Mouse (Mus musculus) small intestine, adult 2 months (tissue): ENCODE measurements around the gene Zbed6. TPM values are rescaled to one million over a fixed set of nuclear protein-coding genes. Genes with fewer than 3 reads are reported as not detected.
A peak's percentile ranks its signal among the peaks of the same experiment; 100 is the strongest.

ENCODE experiments used
- H3K27ac ChIP-seq: fragments of 200-500 bp; 2 replicates; pipeline ENCODE4 v1.5.1; 2012; ENCODE audit warnings: low read depth, low read length, control low read depth, inconsistent platforms; ENCODE audit not compliant: insufficient read depth
- H3K27me3 ChIP-seq: fragments of 200-500 bp; 2 replicates; pipeline ENCODE4 v1.6.1; 2012; ENCODE audit warnings: mild to moderate bottlenecking, moderate library complexity, low read length, inconsistent platforms; ENCODE audit not compliant: control insufficient read depth, insufficient read depth
- H3K36me3 ChIP-seq: fragments of 200-500 bp; 2 replicates; pipeline ENCODE4 v1.6.1; 2012; ENCODE audit warnings: mild to moderate bottlenecking, low read length, control low read depth, inconsistent platforms; ENCODE audit not compliant: control insufficient read depth, insufficient read depth
- H3K4me1 ChIP-seq: fragments of 200-500 bp; 2 replicates; pipeline ENCODE4 v1.6.1; 2012; ENCODE audit warnings: low read length, inconsistent platforms, mixed read lengths; ENCODE audit not compliant: control insufficient read depth, insufficient read depth, insufficient read length
- H3K4me3 ChIP-seq: fragments of 200-500 bp; 2 replicates; pipeline ENCODE4 v1.5.1; 2012; ENCODE audit warnings: low read depth, mild to moderate bottlenecking, control low read depth, inconsistent platforms, low read length, moderate library complexity
- CTCF ChIP-seq: fragments of 200-500 bp; IDR thresholded peaks from 2 replicates; pipeline ENCODE4 v1.5.1; 2012; ENCODE audit warnings: low read depth, mild to moderate bottlenecking, control low read depth, inconsistent platforms, low read length, moderate library complexity, mixed read lengths; ENCODE audit not compliant: insufficient replicate concordance, insufficient read length; ENCODE audit errors: extremely low read depth
- POLR2A ChIP-seq: fragments of 200-500 bp; IDR thresholded peaks from 2 replicates; pipeline ENCODE4 v1.6.1; 2012; ENCODE audit warnings: low read depth, mild to moderate bottlenecking, control low read depth, inconsistent platforms, low read length, moderate library complexity
- WGBS: fragments of 180-500 bp; shearing (Covaris S2); methylation state at CpG from one replicate; pipeline ENCODE4 v1.1.7; 2018; 5-methylcytosine and 5-hydroxymethylcytosine counted together
- polyA plus RNA-seq: library from polyadenylated mRNA; depleted of rRNA; stranded (reverse); fragments of >200 nt; gene quantifications from 2 replicates; pipeline ENCODE4 v1.2.3, GENCODE M21; 2012; rRNA removed

Gene Zbed6
- polyA plus RNA-seq, 1 experiment: 1.0 TPM

- TF ChIP-seq POLR2A: no peak
- no peak for TF ChIP-seq CTCF
- H3K27ac ChIP-seq: no peak overlapping the region
- H3K27me3 ChIP-seq: no peaks in the 10 kb centered on the region
- peaks cover 19% of the 10 kb centered on the region for H3K36me3 ChIP-seq
- no peaks in the 10 kb centered on the region for H3K4me1 ChIP-seq
- 44% methylated on average over 6 of the region's 6 CpGs for WGBS
- H3K4me3 ChIP-seq: no peak overlapping the region
Observed at GRCm38 (mm10) chr1:133610601-133611000, 50.1 kb downstream of the Zbed6 start.

- Histone ChIP-seq H3K27me3 (no peaks in the 10 kb centered on the region), H3K4me1 (no peaks in the 10 kb centered on the region), H3K4me3 (peak within 1 kb of the TSS; percentile 82), H3K27ac (peak within 1 kb of the TSS; percentile 71), H3K36me3 (peaks cover 26% of the 10 kb centered on the region)
- WGBS: under 1% methylated on average over 73 of the region's 73 CpGs
- TF ChIP-seq POLR2A (0 out of 2 replicates have a peak, but pooled peaks have one; percentile 47), CTCF (peak; percentile 95)
Observed at GRCm38 (mm10) chr1:133609771-133610502, 50.7 kb downstream of the Zbed6 start, which contains the start of gene Snrpe. Snrpe (minus strand) TSS chr1:133610291.

Other genes with a start within 250 kb of the Zbed6 start
- 46.7 and 189 TPM in 2 replicates for gene Sox13, start 236.5 kb downstream of the Zbed6 start, polyA plus RNA-seq
- 6.9 and 14.7 TPM in 2 replicates for gene Snrpe, start 50.6 kb downstream of the Zbed6 start, polyA plus RNA-seq
- 0.29 and 1.1 TPM in 2 replicates for gene Gm38394, start 433 bp upstream of the Zbed6 start, polyA plus RNA-seq
- 4.3 and 8.2 TPM in 2 replicates for gene Lax1, start 29.2 kb upstream of the Zbed6 start, polyA plus RNA-seq
- 5.0 and 5.5 TPM in 2 replicates for gene Atp2b4, start 140.2 kb upstream of the Zbed6 start, polyA plus RNA-seq
- gene Optc, start 247.1 kb upstream of the Zbed6 start, polyA plus RNA-seq: 5.0 and 8.3 TPM in 2 replicates